Mouse (Mus musculus) adrenal gland, postnatal 25 days (tissue): ENCODE data around the gene Srrd. TPM values are rescaled to one million over a fixed set of nuclear protein-coding genes. Genes with fewer than 3 reads are reported as not detected.

Source experiments
- DNase-seq: peaks from one replicate; pipeline ENCODE4 v3.0.0; 2021; ENCODE audit warnings: mixed read lengths
- total RNA-seq: library from RNA; stranded (reverse); gene quantifications from 2 replicates; pipeline ENCODE4 v1.2.3, GENCODE M21; 2021

Srrd gene
- total RNA-seq, 1 experiment from 2014 or later, result 22.4 TPM

GRCm38 (mm10) chr5:112317328-112317727, 25.5 kb downstream of the Srrd start:
- DNase-seq, result no peak

GRCm38 (mm10) chr5:112316468-112316867, 26.4 kb downstream of the Srrd start:
- DNase-seq, result no peak

- no peak for DNase-seq
These were observed 29.5 kb downstream of the Srrd start for GRCm38 (mm10) chr5:112313222-112313885.

GRCm38 (mm10) chr5:112305842-112306241, 37.0 kb downstream of the Srrd start:
- no peak for DNase-seq

GRCm38 (mm10) chr5:112302310-112302709, 40.5 kb downstream of the Srrd start:
- no peak for DNase-seq

- DNase-seq, result no peak
These were observed 41.1 kb downstream of the Srrd start for GRCm38 (mm10) chr5:112301694-112302093.

GRCm38 (mm10) chr5:112300721-112301308, 42.0 kb downstream of the Srrd start:
- no peak for DNase-seq

- DNase-seq, result no peak
These were observed 42.7 kb downstream of the Srrd start for GRCm38 (mm10) chr5:112300112-112300511.

- no peak for DNase-seq
These were observed 43.4 kb downstream of the Srrd start for GRCm38 (mm10) chr5:112299399-112299798.

- peak; percentile 62 for DNase-seq
These were observed 44.4 kb downstream of the Srrd start for GRCm38 (mm10) chr5:112298226-112298988.

- no peak for DNase-seq
These were observed 45.6 kb downstream of the Srrd start for GRCm38 (mm10) chr5:112297257-112297656.

GRCm38 (mm10) chr5:112296404-112297181, 46.2 kb downstream of the Srrd start:
- DNase-seq, result peak; percentile 59

- DNase-seq, result no peak
These were observed 47.3 kb downstream of the Srrd start for GRCm38 (mm10) chr5:112295564-112295963.

- DNase-seq, result peak; percentile 53
These were observed 47.7 kb downstream of the Srrd start for GRCm38 (mm10) chr5:112295162-112295561.

- DNase-seq, result no peak
These were observed 48.1 kb downstream of the Srrd start for GRCm38 (mm10) chr5:112294696-112295095.

GRCm38 (mm10) chr5:112293800-112294199, 49.0 kb downstream of the Srrd start:
- no peak for DNase-seq

- DNase-seq, result peak; percentile 46
These were observed 50.4 kb downstream of the Srrd start for GRCm38 (mm10) chr5:112292343-112292980.

GRCm38 (mm10) chr5:112291866-112292265, 51.0 kb downstream of the Srrd start:
- DNase-seq, result no peak

GRCm38 (mm10) chr5:112290536-112290880, 52.3 kb downstream of the Srrd start:
- no peak for DNase-seq

- DNase-seq, result peak; percentile 58
These were observed 52.9 kb downstream of the Srrd start for GRCm38 (mm10) chr5:112289819-112290535.

- DNase-seq, result peak; percentile 68
These were observed 53.6 kb downstream of the Srrd start for GRCm38 (mm10) chr5:112289236-112289635.
